Mouse (Mus musculus) limb, embryonic 11.5 days (tissue): Measurements from ENCODE around the gene Fbxl16. TPM values are rescaled to one million over a fixed set of nuclear protein-coding genes. Genes with fewer than 3 reads are reported as not detected.

ENCODE experiments used
- ATAC-seq: fragments of 200-750 bp; cut with Nextera tagmentation; 2 replicates; pipeline ENCODE4 v1.8.0; 2017; ENCODE audit warnings: low read depth; ENCODE audit not compliant: insufficient number of reproducible peaks, low FRiP score, low TSS enrichment
- DNase-seq: peaks from one replicate; pipeline ENCODE4 v3.0.0-alpha.2; 2015; ENCODE audit warnings: low spot score
- H3K27ac ChIP-seq: fragments of 300-500 bp; sonication (generic); replicated peaks from 2 replicates; pipeline ENCODE4 v1.5.1; 2014; ENCODE audit warnings: low read depth, mild to moderate bottlenecking, low read length
- H3K27me3 ChIP-seq: fragments of 300-500 bp; sonication (generic); 2 replicates; pipeline ENCODE4 v1.6.1; 2014; ENCODE audit warnings: mild to moderate bottlenecking, low read length, mixed read lengths; ENCODE audit not compliant: control insufficient read depth, insufficient read depth
- H3K36me3 ChIP-seq: fragments of 300-500 bp; sonication (generic); 2 replicates; pipeline ENCODE4 v1.6.1; 2014; ENCODE audit warnings: mild to moderate bottlenecking, low read length, moderate library complexity, mixed read lengths; ENCODE audit not compliant: control insufficient read depth, insufficient read depth
- H3K4me1 ChIP-seq: fragments of 300-500 bp; sonication (generic); 2 replicates; pipeline ENCODE4 v1.6.1; 2014; ENCODE audit warnings: low read length, mixed read lengths; ENCODE audit not compliant: control insufficient read depth, insufficient read depth
- H3K4me2 ChIP-seq: fragments of 300-500 bp; sonication (generic); 2 replicates; pipeline ENCODE4 v1.6.1; 2014; ENCODE audit warnings: low read depth, mild to moderate bottlenecking, moderate library complexity; ENCODE audit not compliant: severe bottlenecking
- H3K4me3 ChIP-seq: fragments of 300-500 bp; sonication (generic); 2 replicates; pipeline ENCODE4 v1.5.1; 2014; ENCODE audit warnings: low read depth, low read length
- H3K9ac ChIP-seq: fragments of 300-500 bp; sonication (generic); 2 replicates; pipeline ENCODE4 v1.6.1; 2014; ENCODE audit warnings: mild to moderate bottlenecking, low read length
- H3K9me3 ChIP-seq: fragments of 300-500 bp; sonication (generic); 2 replicates; pipeline ENCODE4 v1.6.1; 2016; ENCODE audit warnings: low read length; ENCODE audit not compliant: control insufficient read depth
- WGBS: fragments of 180-500 bp; shearing (Covaris S2); extraction: QIAGEN DNeasy Blood & Tissue Kit; methylation state at CpG from one replicate; pipeline ENCODE4 v1.1.7; 2014; 5-methylcytosine and 5-hydroxymethylcytosine counted together
- polyA plus RNA-seq: library from polyadenylated mRNA; unstranded; fragments of >200 nt; fragmentation: Nextera tagmentation; extraction: Ambion mirVana; gene quantifications from 2 replicates; pipeline ENCODE4 v1.2.1, GENCODE M21; 2014

Gene Fbxl16
- polyA plus RNA-seq, 1 experiment from 2014 or later: 1.4 TPM

DNA sequence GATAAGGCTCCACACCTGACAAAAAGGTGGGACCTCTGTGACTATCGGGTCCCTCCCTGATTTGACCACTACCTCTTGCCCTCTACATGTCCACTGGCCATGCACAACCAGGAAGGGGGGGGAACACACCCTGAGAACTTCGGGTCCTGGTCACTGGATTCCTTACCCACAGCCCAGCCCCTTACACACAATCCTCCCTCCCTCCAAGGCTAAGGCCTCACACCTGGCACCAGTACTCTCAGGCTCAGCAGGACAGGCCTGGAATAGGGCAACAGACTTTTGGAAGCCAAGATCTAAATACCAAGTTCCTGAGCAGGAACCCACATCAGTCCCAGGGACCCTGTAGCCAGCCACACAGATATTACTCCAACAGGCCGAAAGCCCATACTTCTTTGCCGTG, 30.0 kb downstream of the Fbxl16 start:
- no peak overlapping the region for H3K9ac ChIP-seq
- DNase-seq: no peak
- H3K27ac ChIP-seq: no peak overlapping the region
- peaks cover 33% of the 10 kb centered on the region for H3K36me3 ChIP-seq
- no peaks in the 10 kb centered on the region for H3K27me3 ChIP-seq
- H3K9me3 ChIP-seq: no peaks in the 10 kb centered on the region
- 89% methylated on average over 4 of the region's 4 CpGs for WGBS
- no peak overlapping the region for H3K4me3 ChIP-seq
- ATAC-seq: no peak
- no peak overlapping the region for H3K4me2 ChIP-seq
- peaks cover 23% of the 10 kb centered on the region for H3K4me1 ChIP-seq

DNA sequence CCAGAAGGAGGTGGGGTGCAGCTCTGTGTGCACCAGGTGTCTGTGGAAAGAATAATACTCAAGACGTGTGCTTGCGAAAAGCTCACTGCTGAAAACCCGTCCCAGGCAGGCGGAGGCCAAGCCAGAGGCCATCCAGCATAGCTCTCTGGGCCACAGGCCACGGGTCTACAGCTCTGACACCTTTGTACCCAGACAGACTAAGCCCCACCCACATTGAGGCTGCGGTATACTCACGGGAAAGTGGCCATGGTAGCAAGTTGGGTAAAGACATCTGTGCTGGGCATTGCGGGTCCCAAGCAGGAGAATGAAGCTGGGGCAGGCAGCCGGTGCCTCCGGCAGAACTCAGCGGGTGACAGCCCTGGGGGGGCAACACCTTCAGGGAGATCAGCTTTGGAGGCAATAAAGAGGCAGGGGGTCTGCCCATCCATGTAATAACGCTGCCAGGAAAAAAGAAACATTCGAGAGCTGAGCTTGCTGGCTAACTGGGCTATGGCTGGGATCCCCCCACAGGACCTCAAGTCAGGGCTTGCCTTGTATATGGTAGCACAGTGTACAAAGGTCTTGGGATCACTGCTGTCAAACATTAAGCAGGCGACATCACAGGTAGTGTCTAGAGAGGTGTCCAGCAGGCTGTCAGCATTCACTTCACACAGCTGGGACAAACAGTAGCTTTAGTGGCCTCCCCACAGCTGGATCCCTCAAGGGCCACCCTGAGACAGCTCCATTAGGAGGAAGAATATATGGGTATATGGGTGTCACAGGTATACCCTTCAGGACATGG, 30.8 kb downstream of the Fbxl16 start:
- DNase-seq (no peak), ATAC-seq (no peak)
- peaks cover 33% of the 10 kb centered on the region for H3K36me3 ChIP-seq
- no peaks in the 10 kb centered on the region for H3K9me3 ChIP-seq
- peak overlapping the region; percentile 2; the same call in 1 of the 2 replicates for H3K9ac ChIP-seq
- no peak overlapping the region for H3K27ac ChIP-seq
- H3K27me3 ChIP-seq: no peaks in the 10 kb centered on the region
- no peak overlapping the region for H3K4me3 ChIP-seq
- no peak overlapping the region for H3K4me2 ChIP-seq
- peaks cover 16% of the 10 kb centered on the region for H3K4me1 ChIP-seq
- 81% methylated on average over 14 of the region's 14 CpGs for WGBS

DNA sequence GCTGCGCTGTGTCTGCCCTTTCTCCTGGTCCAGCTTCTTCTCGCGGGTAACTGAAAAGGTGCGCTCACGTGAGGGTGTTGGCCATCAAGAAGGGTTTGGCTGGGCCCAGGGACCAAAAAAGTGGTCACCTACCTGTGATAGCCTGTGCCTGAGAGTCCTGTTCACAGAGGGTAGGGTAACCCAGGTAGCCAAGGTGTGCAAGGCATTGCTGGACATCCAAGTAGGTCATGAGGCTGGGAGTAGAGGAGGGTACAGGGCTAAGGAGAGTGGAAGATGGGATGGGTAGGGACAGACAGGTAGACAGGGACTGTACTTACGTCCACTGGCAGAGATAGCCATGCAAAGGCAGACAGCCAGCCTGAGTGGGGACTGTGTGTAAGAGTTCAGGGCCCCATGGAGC, 31.6 kb downstream of the Fbxl16 start:
- H3K9ac ChIP-seq: no peak overlapping the region
- DNase-seq: no peak
- H3K27ac ChIP-seq: no peak overlapping the region
- H3K9me3 ChIP-seq: no peaks in the 10 kb centered on the region
- H3K4me3 ChIP-seq: no peak overlapping the region
- no peak for ATAC-seq
- H3K4me2 ChIP-seq: no peak overlapping the region
- H3K27me3 ChIP-seq: no peaks in the 10 kb centered on the region
- H3K4me1 ChIP-seq: peaks cover 15% of the 10 kb centered on the region
- peaks cover 29% of the 10 kb centered on the region for H3K36me3 ChIP-seq
- WGBS: 94% methylated on average over 6 of the region's 6 CpGs

DNA sequence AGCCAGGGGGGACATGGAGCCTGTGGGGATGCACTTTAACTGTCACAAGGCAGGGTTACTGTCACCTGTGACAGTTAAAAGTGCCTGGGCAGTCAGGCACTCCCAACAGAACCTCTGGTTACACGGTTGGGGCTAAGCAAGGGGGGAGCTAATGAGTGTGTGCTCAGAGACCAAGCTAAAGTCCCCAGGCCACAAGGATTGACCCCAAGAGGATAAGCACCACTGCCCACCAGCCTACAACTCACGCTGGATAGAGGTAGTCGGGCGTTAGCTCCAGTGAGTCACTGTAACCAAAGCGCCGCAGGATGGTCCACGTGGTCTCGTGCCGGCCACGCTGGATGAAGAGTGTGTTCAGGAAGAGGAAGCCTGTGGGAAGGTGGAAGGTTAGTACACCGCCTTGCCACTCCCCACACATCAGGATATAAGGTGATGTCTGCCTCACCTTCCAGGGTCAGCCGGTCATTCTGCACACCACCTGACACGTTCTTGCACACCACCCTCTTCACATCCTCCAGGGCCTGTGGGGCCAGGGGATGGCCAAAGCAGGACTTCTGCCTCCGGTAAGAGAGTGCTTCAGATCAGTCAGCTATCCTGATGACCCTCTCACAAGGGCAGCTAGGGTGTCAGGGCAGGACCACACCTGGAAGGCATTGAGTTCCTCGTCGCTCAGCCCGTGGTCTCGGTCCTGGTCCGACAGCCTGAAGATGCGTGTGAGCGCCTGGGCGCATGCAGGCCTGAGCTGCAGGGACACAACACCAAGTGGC, 32.4 kb downstream of the Fbxl16 start, which contains the start of gene Gm20683:
TSS of gene Gm20683 (minus strand) at position 647 of the 764 bp plus-strand sequence.
- Histone ChIP-seq H3K36me3 (peaks cover 29% of the 10 kb centered on the region), H3K4me2 (no peak within 1 kb of the TSS), H3K27me3 (no peaks in the 10 kb centered on the region), H3K4me3 (no peak within 1 kb of the TSS), H3K9ac (no peak within 1 kb of the TSS), H3K9me3 (no peaks in the 10 kb centered on the region), H3K27ac (no peak within 1 kb of the TSS), H3K4me1 (peaks cover 14% of the 10 kb centered on the region)
- ATAC-seq (no peak), DNase-seq (no peak)
- 94% methylated on average over 22 of the region's 22 CpGs for WGBS

DNA sequence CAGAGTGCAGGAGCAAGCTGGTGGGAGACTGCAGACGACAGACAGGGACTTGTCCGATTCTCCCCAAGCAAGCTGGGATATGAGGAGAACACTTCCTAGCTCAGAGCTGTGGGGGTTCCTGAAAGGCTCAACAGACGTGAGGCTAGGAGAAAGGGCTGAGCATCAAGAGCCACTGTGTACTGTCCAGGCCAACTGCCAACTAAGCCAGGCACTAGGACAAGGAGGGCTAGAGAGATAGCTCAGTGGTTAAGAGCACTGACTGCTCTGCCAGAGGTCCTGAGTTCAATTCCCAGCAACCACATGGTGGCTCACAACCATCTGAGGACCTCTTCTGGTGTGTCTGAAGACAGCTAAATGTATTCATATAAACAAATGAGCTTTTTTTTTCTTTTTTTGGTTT, 33.6 kb downstream of the Fbxl16 start:
- no peak for ATAC-seq
- Histone ChIP-seq H3K36me3 (peaks cover 29% of the 10 kb centered on the region), H3K9ac (no peak overlapping the region), H3K27me3 (no peaks in the 10 kb centered on the region), H3K27ac (no peak overlapping the region), H3K9me3 (no peaks in the 10 kb centered on the region), H3K4me3 (no peak overlapping the region), H3K4me2 (no peak overlapping the region), H3K4me1 (peaks cover 8% of the 10 kb centered on the region)
- DNase-seq: no peak
- 86% methylated on average over 3 of the region's 3 CpGs for WGBS

DNA sequence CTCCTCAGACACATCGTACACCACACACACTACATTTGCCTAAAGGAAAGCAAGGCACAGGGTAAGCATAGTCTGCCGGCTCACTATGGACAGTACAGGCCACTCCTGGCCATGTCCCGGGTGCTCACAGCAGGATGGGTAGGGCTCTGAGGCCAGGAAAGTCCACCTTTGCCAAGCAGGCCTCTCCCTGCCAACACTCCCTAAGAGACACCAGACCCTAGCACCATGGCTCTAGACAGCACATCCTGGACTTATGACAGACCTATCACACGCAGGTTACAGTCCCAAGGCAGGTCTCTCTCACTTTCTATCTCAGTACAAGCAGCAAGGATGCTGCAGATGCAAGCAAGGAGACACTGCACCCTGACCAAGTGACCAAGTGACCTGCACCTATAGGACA, 34.2 kb downstream of the Fbxl16 start:
- ATAC-seq (no peak), DNase-seq (no peak)
- H3K4me1 ChIP-seq: peaks cover 8% of the 10 kb centered on the region
- no peak overlapping the region for H3K9ac ChIP-seq
- no peak overlapping the region for H3K27ac ChIP-seq
- H3K36me3 ChIP-seq: peaks cover 29% of the 10 kb centered on the region
- H3K9me3 ChIP-seq: no peaks in the 10 kb centered on the region
- H3K4me2 ChIP-seq: peak overlapping the region; percentile 74
- H3K27me3 ChIP-seq: no peaks in the 10 kb centered on the region
- 98% methylated on average over 4 of the region's 4 CpGs for WGBS
- peak overlapping the region; percentile 87; the same call in 1 of the 2 replicates for H3K4me3 ChIP-seq

DNA sequence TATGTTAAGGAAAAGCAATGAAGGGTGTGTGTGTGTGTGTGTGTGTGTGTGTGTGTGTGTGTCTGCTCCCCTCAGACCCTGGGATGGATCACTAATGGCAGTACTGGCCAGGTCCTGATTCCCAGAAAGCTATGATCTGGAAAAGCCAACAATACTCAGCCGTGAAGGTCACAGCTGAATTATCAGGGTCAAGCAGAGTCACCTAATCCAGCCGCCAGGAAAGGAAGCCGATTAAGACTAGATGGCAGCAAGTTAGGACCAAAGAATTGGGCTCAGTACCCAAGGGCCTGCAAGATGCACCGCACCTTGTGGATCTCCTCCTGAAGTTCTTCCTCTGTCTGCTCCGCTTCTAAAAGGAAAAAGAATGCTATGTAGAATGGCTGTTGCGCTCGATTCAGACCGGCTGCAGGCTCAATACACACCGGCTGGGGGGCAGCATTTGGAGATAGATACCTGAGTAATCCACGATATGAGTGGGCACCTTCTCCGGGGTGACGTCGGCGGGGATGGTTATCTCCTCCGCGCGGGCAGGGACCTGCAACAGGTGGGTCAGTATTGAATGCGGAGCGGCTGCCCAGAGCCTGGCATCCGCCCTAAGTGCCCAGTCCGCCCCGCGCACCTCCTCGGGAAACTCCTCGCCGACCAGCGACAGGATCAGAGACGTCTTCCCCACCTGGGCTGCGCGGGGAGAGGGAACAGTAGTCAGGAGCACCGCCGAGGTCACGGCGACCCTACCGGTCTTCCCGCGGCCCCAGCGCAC, 34.9 kb downstream of the Fbxl16 start:
- H3K27ac ChIP-seq: no peak overlapping the region
- H3K9me3 ChIP-seq: no peaks in the 10 kb centered on the region
- DNase-seq (no peak), ATAC-seq (peak; percentile 53)
- 4% methylated on average over 38 of the region's 38 CpGs for WGBS
- peaks cover 8% of the 10 kb centered on the region for H3K4me1 ChIP-seq
- peaks cover 28% of the 10 kb centered on the region for H3K36me3 ChIP-seq
- peak overlapping the region; percentile 87 for H3K4me3 ChIP-seq
- H3K27me3 ChIP-seq: no peaks in the 10 kb centered on the region
- H3K9ac ChIP-seq: peak overlapping the region; percentile 80
- peak overlapping the region; percentile 74 for H3K4me2 ChIP-seq

DNA sequence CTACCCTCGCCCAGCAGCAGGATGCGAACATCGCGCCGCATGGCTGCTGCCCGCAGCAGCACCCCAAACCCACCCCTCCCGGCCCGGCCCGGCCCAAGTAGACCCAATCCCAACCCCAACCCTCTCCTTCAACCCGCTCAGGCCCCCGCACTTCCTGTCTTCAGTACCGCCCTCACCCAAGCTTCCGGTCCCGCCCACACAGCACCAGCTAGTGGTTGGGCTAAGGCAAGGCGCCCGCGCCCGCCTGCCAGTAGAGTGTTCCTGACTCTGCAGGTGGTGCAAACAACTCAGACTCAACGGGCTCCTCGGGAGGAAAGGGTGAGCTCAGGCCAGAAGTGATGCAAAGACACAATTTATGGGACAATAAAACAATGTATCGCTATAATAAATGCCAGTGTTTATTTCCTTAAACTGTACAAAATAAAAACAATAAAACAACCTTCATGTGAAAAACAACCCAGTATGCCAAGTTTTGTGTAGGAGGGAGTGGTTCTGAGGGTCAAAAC, 35.6 kb downstream of the Fbxl16 start, which contains the start of gene Rhot2:
TSS of gene Rhot2 (minus strand) at position 456 of the 506 bp plus-strand sequence.
- no peaks in the 10 kb centered on the region for H3K9me3 ChIP-seq
- peak within 1 kb of the TSS; percentile 74 for H3K4me2 ChIP-seq
- H3K27ac ChIP-seq: no peak within 1 kb of the TSS
- ATAC-seq (peak; percentile 87), DNase-seq (peak; percentile 97)
- WGBS: under 1% methylated on average over 18 of the region's 21 CpGs
- H3K4me1 ChIP-seq: peaks cover 8% of the 10 kb centered on the region
- peak within 1 kb of the TSS; percentile 80 for H3K9ac ChIP-seq
- H3K36me3 ChIP-seq: peaks cover 21% of the 10 kb centered on the region
- peak within 1 kb of the TSS; percentile 87 for H3K4me3 ChIP-seq
- H3K27me3 ChIP-seq: no peaks in the 10 kb centered on the region
